Mouse (Mus musculus) erythroblast, embryonic 14.5 days (primary cell): ENCODE data around the gene Smarca5.

Experiments
- GATA1 ChIP-seq: IDR thresholded peaks from 2 replicates; pipeline ENCODE4 v1.6.1; 2012; ENCODE audit warnings: low read length, inconsistent platforms, mixed read lengths
- TAL1 ChIP-seq: IDR thresholded peaks from 3 replicates; pipeline ENCODE4 v1.6.1; 2012; ENCODE audit warnings: low read length, inconsistent platforms, mixed read lengths

DNA sequence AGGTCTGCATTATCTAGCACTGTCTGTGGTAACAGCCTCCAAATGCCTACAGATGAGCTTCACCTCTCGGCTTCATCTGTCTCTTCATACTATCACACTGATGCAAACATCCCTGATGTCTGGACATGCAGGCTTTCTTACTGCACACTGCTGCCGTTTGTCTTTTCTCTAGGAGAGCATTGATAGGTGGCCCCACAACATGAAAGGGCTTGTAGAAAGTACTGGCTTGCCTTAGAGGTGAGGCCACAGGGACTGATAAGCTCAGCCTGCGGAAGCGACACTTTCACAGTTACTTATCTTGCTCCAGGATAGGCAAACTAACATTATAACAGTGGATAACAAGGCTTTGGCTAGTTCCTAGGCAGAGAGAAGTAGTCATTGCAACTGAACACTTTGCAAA lies 78.2 kb downstream of the Smarca5 start:
- no peak for TF ChIP-seq TAL1
- TF ChIP-seq GATA1: no peak
